Mouse (Mus musculus) granulocyte monocyte progenitor cell, adult 5-6 weeks (primary cell): ENCODE results near the gene Foxj3. TPM values are rescaled to one million over a fixed set of nuclear protein-coding genes. Genes with fewer than 3 reads are reported as not detected.

ENCODE experiments used
- ATAC-seq: replicated peaks from 2 replicates; pipeline ENCODE4 v1.8.0; 2016; ENCODE audit warnings: mild to moderate bottlenecking, moderate TSS enrichment, inconsistent platforms; ENCODE audit not compliant: poor library complexity, severe bottlenecking
- total RNA-seq, 2 experiments: library from RNA; stranded (forward) in 1 of 2; stranded (reverse) in 1 of 2; fragments of 200-712, 200-1000 nt in 1 of 2; fragments of >200 nt in 1 of 2; fragmentation: Nextera tagmentation in 1 of 2; gene quantifications; 2 replicates each; pipeline ENCODE4 v1.2.3; 2014 to 2017

The Foxj3 gene
- total RNA-seq, 2 experiments from 2014 or later, result 21.6 to 23.0 TPM

DNA sequence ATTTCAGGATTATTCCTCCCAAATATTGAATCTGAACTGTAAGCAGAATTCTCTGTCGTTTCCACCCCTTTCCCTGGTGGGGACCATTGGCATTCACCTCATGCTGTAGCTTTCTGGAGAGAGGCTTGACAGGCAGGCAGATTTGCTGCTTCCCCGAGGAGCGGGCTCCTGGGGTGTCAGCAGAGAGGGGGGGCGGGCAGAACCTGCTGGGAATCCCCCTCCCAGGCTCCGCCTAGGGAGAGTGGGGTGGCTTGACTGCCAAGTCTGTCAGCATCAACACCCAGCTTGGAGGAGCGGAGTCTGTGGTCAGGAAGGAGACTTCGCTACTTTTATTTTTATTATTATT, 133.4 kb downstream of the Foxj3 start:
- no peak for ATAC-seq

DNA sequence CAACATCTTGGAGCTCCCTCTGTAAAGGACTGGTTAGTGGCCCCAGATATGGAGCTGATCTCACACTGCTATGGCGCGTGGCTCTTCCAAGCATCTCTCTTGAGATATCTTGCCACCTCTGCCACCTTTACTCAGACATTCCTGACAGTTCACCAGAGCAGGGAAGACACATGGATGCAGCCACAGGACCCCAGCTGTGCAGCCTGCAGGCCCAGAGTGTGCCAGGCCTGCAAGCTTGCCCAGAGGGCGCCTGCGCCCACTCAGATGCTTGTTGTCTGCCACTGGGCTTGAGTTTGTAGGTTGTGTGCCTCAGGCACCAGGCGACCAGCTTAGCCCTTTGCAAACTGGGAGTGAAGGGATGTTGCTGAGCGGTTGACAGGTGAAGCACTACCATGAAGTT, 133.9 kb downstream of the Foxj3 start:
- ATAC-seq, result no peak

DNA sequence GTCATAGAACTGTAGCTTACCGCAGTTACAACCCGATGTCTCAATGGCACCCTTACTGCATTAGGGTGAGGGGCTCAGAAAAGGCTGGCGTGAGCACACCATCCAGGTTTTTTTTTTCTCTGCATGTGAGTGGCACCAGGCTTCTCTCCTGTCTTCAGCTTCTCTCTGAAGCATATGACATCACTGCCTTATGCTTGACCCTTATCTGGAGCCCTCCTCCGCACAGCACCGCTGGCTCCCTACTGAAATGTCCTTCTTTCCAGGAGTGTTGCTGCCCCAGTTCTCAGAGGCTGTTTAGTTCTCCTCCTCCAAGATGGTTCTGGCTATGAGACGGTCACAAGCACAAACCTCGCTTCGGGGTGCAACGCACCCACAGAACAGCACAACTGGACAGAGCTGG, 134.4 kb downstream of the Foxj3 start:
- ATAC-seq, result no peak

DNA sequence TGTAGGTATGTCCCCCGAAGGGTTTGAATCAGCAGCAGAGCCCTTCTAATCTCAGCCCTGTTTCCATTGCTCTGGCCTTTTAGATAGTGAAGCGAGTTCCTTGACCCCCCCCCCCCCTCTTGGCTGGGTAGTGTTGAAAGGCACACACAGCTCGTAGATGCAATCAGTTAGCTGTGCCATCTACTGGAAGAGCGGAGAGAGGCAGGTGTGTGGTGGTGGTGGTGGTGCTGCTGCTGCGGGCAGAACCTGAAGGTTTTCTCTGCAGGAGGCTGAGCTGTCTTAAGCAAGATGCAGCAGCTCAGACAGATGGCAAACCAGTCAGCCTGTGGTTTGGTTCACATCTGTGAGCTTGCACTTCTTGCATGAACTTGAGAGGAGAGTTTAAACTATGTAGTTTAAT, 135.9 kb downstream of the Foxj3 start:
- no peak; the same call in 1 of the 2 replicates for ATAC-seq

Other genes with a start within 250 kb of the Foxj3 start
- 1,162 and 1,300 TPM in 2 replicates for gene Ybx1, start 242.4 kb upstream of the Foxj3 start, total RNA-seq (2014; fragmentation: Nextera tagmentation)
- gene Ybx1, start 242.4 kb upstream of the Foxj3 start, total RNA-seq (2017), result 1,625 and 1,634 TPM in 2 replicates
- gene Ppih, start 216.5 kb upstream of the Foxj3 start, total RNA-seq (2014; fragmentation: Nextera tagmentation), result 107 and 136 TPM in 2 replicates
- gene Ppih, start 216.5 kb upstream of the Foxj3 start, total RNA-seq (2017), result 163 and 172 TPM in 2 replicates
- not detected in 2 replicates for gene Ccdc30, start 121.5 kb upstream of the Foxj3 start, total RNA-seq (2014; fragmentation: Nextera tagmentation)
- gene Ccdc30, start 121.5 kb upstream of the Foxj3 start, total RNA-seq (2017), result not detected in 2 replicates
- 11.5 and 17.4 TPM in 2 replicates for gene Ppcs, start 114.6 kb upstream of the Foxj3 start, total RNA-seq (2014; fragmentation: Nextera tagmentation)
- gene Ppcs, start 114.6 kb upstream of the Foxj3 start, total RNA-seq (2017), result 13.3 and 18.0 TPM in 2 replicates
- gene Zmynd12, start 114.2 kb upstream of the Foxj3 start, total RNA-seq (2014; fragmentation: Nextera tagmentation), result not detected in 2 replicates
- gene Zmynd12, start 114.2 kb upstream of the Foxj3 start, total RNA-seq (2017), result not detected in 2 replicates
- gene Rimkla, start 44.4 kb upstream of the Foxj3 start, total RNA-seq (2014; fragmentation: Nextera tagmentation), result not detected in 2 replicates
- 0.10 TPM in 1 of 2 replicates, not detected in the other for gene Rimkla, start 44.4 kb upstream of the Foxj3 start, total RNA-seq (2017)
- gene Frg2f1, start 2.5 kb downstream of the Foxj3 start, total RNA-seq (2014; fragmentation: Nextera tagmentation), result 1.0 and 3.8 TPM in 2 replicates
- gene Frg2f1, start 2.5 kb downstream of the Foxj3 start, total RNA-seq (2017), result 0.13 and 1.3 TPM in 2 replicates
- not detected in 2 replicates for gene Guca2a, start 100.7 kb downstream of the Foxj3 start, total RNA-seq (2014; fragmentation: Nextera tagmentation)
- gene Guca2a, start 100.7 kb downstream of the Foxj3 start, total RNA-seq (2017), result not detected in 2 replicates
- gene Guca2b, start 122.0 kb downstream of the Foxj3 start, total RNA-seq (2014; fragmentation: Nextera tagmentation), result not detected in 2 replicates
- not detected in 2 replicates for gene Guca2b, start 122.0 kb downstream of the Foxj3 start, total RNA-seq (2017)
- 5.8 and 11.9 TPM in 2 replicates for gene Hivep3, start 196.8 kb downstream of the Foxj3 start, total RNA-seq (2014; fragmentation: Nextera tagmentation)
- 2.1 and 4.4 TPM in 2 replicates for gene Hivep3, start 196.8 kb downstream of the Foxj3 start, total RNA-seq (2017)